Mouse (Mus musculus) intestine, postnatal 0 days (tissue): ENCODE data around the gene Cldn12. TPM values are rescaled to one million over a fixed set of nuclear protein-coding genes. Genes with fewer than 3 reads are reported as not detected.

Experiments
- ATAC-seq: fragments of 200-750 bp; cut with Nextera tagmentation; 2 replicates; pipeline ENCODE4 v1.8.0; 2017; ENCODE audit warnings: mild to moderate bottlenecking, moderate TSS enrichment, moderate library complexity
- H3K27ac ChIP-seq: fragments of 300-500 bp; sonication (generic); 2 replicates; pipeline ENCODE4 v1.5.1; 2014; ENCODE audit warnings: mild to moderate bottlenecking, low read depth, low read length, moderate library complexity
- H3K27me3 ChIP-seq: fragments of 300-500 bp; sonication (generic); replicated peaks from 2 replicates; pipeline ENCODE4 v1.6.1; 2014; ENCODE audit warnings: low read length, mixed read lengths; ENCODE audit not compliant: control insufficient read depth, insufficient read depth
- H3K36me3 ChIP-seq: fragments of 300-500 bp; sonication (generic); 2 replicates; pipeline ENCODE4 v1.6.1; 2014; ENCODE audit warnings: mild to moderate bottlenecking, moderate library complexity; ENCODE audit not compliant: control insufficient read depth, insufficient read depth
- H3K4me1 ChIP-seq: fragments of 300-500 bp; sonication (generic); replicated peaks from 2 replicates; pipeline ENCODE4 v1.6.1; 2014; ENCODE audit warnings: antibody characterized with exemption, low read length, mixed read lengths; ENCODE audit not compliant: control insufficient read depth, insufficient read depth
- H3K4me2 ChIP-seq: fragments of 300-500 bp; sonication (generic); replicated peaks from 2 replicates; pipeline ENCODE4 v1.6.1; 2014; ENCODE audit warnings: low read depth, mild to moderate bottlenecking, moderate library complexity
- H3K4me3 ChIP-seq: fragments of 300-500 bp; sonication (generic); 2 replicates; pipeline ENCODE4 v1.5.1; 2014; ENCODE audit warnings: low read depth, low read length
- H3K9ac ChIP-seq: fragments of 300-500 bp; sonication (generic); 2 replicates; pipeline ENCODE4 v1.6.1; 2014; ENCODE audit warnings: mild to moderate bottlenecking, low read depth, low read length
- H3K9me3 ChIP-seq: fragments of 300-500 bp; sonication (generic); 2 replicates; pipeline ENCODE4 v1.6.1; 2016; ENCODE audit warnings: mixed run types; ENCODE audit not compliant: control insufficient read depth
- CTCF ChIP-seq: sonication (generic); IDR thresholded peaks from 2 replicates; pipeline ENCODE4 v1.5.1; 2016; ENCODE audit warnings: low read depth, mild to moderate bottlenecking, control low read depth, antibody characterized with exemption, moderate library complexity
- WGBS: fragments of 180-500 bp; shearing (Covaris S2); extraction: QIAGEN DNeasy Blood & Tissue Kit; methylation state at CpG from one replicate; pipeline ENCODE4 v1.1.7; 2014; 5-methylcytosine and 5-hydroxymethylcytosine counted together
- polyA plus RNA-seq: library from polyadenylated mRNA; unstranded; fragments of >200 nt; fragmentation: Nextera tagmentation; extraction: Ambion mirVana; gene quantifications from 2 replicates; pipeline ENCODE4 v1.2.1, GENCODE M21; 2015

Gene Cldn12
- 14.6 and 15.1 TPM in 2 replicates for polyA plus RNA-seq

DNA sequence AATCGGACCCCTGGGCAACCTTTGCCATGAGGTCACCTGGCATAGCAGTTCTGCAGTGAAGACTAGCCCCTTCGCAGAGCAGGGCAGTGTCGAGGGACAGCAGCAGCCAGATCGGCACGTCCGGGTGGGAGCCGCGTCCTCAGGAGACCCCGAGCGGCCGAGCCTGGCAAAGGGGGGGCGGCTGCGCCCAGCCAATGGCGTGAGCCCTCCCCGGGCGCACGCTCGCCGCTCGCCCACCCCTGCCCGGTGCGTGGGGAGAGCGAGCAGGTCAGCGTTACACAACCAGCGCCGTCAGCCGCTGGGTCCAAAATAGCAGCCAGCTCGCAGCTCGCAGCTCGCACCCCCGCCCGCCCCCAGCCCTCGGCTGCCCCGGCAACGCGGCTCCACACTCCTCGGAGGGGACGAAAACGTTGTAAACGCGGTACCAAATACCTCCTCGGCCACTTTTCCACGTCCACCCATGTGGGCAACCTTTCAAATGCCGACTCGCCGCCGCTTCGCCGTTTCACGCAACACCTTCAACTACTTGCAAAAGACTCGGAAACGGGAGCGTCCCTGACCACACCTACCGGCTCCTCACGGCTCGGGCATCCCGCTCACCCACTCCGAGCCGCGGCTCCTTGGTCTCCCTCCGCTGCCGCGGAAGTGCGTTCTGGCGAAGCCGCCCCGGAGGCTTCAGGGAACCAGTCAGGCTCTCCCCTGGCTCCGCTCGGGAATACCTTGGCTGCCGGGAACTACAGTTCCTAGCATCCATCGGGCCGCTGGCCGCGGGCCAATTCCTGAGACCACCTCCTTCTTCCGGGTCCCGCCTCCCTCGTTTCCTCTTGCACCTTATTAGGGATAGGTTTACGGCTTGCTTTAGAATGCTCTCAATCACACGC, at the start of gene Cldn12:
Gene Cldn12, minus strand, starts transcription at position 763 of the 881 bp plus-strand sequence.
- Histone ChIP-seq H3K9ac (peak within 1 kb of the TSS; percentile 64), H3K4me1 (no peaks in the 10 kb centered on the region), H3K36me3 (0 out of 2 replicates have a peak, but pooled peaks cover 6% of the 10 kb centered on the region), H3K27ac (peak within 1 kb of the TSS; percentile 90), H3K9me3 (no peaks in the 10 kb centered on the region), H3K27me3 (no peaks in the 10 kb centered on the region), H3K4me2 (peak within 1 kb of the TSS; percentile 88), H3K4me3 (peak within 1 kb of the TSS; percentile 85)
- ATAC-seq, result peak; percentile 99
- 0 out of 2 replicates have a peak, but pooled peaks have one; percentile 6 for TF ChIP-seq CTCF
- under 1% methylated on average over 79 of the region's 79 CpGs for WGBS

DNA sequence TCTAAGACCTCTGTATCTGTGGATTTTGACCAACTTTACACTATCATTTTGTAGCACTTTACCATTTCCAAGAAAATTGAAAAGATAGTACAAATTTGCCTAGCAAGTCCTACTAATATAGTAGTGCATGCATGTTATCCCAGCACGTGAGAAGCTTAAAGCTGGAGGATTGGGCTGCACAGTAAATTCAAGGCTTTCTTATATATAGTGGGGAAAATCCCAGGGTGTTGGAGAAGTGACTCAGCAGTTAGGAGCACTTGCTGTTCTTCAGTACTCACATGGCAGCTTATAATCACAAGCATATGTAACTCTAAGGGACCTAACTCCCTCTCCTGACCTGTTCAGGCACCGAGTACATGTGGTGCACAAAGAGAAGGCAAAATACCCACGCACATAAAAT, 47.7 kb upstream of the Cldn12 start:
- 75% methylated on average over 3 of the region's 3 CpGs for WGBS
- H3K4me3 ChIP-seq, result no peak overlapping the region
- TF ChIP-seq CTCF, result no peak
- no peak overlapping the region for H3K9ac ChIP-seq
- no peaks in the 10 kb centered on the region for H3K36me3 ChIP-seq
- no peaks in the 10 kb centered on the region for H3K9me3 ChIP-seq
- no peak overlapping the region for H3K4me2 ChIP-seq
- no peak overlapping the region for H3K27ac ChIP-seq
- H3K4me1 ChIP-seq, result no peaks in the 10 kb centered on the region
- H3K27me3 ChIP-seq, result no peaks in the 10 kb centered on the region
- ATAC-seq, result no peak

DNA sequence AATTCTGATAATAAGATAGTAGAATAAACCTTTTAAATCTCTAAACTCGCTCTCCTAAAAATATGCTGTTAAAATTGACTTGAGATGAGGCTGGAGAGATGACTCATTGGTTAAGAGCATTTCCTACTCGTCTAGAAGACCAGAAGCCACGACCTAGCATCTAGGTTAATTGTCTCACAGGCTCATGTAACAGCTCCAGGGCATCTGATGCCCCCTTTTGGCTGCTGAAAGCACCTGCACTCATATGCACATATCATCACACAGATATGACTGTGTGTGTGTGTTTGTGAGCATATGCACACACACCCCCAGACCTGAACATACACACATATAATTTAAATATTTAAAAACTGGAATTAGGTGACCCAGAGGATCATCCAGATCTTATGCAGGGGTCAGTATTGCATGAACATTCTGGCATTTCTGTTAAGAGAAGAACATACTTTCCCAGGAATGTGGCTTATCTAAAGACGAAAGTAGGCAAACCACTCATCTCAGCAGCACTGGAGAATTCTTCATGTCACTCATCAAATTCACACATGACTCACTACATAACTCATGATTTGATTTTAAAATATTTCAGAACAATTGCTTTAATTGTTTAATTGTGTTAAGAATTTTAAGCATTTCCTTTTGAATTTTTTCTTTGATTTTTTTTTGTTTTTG, 46.4 kb upstream of the Cldn12 start:
- Histone ChIP-seq H3K4me2 (no peak overlapping the region), H3K4me1 (no peaks in the 10 kb centered on the region), H3K9ac (no peak overlapping the region), H3K27ac (no peak overlapping the region), H3K9me3 (no peaks in the 10 kb centered on the region), H3K4me3 (no peak overlapping the region), H3K36me3 (no peaks in the 10 kb centered on the region), H3K27me3 (no peaks in the 10 kb centered on the region)
- no peak for ATAC-seq
- peak; percentile 43 for TF ChIP-seq CTCF
- WGBS, result 77% methylated on average over 4 of the region's 4 CpGs

DNA sequence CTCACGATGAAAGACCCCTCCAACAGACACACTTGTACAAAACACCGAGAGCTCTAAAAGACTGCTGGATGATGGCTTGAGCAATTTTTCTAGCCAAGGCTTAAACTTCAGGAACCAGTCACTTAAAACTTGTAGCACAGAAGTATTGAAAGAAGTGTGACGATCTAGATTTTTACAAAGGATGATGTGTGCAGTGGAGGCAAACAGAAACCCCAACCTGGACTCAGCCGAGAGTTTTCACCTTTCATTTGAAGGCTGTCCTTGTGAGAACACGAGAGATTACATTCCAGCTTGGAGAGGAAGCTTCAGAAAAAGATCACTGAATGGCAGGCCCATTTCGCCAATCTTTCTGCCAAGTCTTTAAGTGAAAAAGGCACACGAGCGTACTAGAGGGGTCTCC, 45.0 kb upstream of the Cldn12 start:
- no peaks in the 10 kb centered on the region for H3K9me3 ChIP-seq
- peak overlapping the region; percentile 78 for H3K4me3 ChIP-seq
- H3K4me1 ChIP-seq, result no peaks in the 10 kb centered on the region
- peaks cover 4% of the 10 kb centered on the region; the same call in 1 of the 2 replicates for H3K36me3 ChIP-seq
- no peaks in the 10 kb centered on the region for H3K27me3 ChIP-seq
- no peak for TF ChIP-seq CTCF
- peak overlapping the region; percentile 79 for H3K9ac ChIP-seq
- WGBS, result 34% methylated on average over 8 of the region's 8 CpGs
- no peak for ATAC-seq
- no peak overlapping the region for H3K27ac ChIP-seq
- H3K4me2 ChIP-seq, result peak overlapping the region; percentile 76

DNA sequence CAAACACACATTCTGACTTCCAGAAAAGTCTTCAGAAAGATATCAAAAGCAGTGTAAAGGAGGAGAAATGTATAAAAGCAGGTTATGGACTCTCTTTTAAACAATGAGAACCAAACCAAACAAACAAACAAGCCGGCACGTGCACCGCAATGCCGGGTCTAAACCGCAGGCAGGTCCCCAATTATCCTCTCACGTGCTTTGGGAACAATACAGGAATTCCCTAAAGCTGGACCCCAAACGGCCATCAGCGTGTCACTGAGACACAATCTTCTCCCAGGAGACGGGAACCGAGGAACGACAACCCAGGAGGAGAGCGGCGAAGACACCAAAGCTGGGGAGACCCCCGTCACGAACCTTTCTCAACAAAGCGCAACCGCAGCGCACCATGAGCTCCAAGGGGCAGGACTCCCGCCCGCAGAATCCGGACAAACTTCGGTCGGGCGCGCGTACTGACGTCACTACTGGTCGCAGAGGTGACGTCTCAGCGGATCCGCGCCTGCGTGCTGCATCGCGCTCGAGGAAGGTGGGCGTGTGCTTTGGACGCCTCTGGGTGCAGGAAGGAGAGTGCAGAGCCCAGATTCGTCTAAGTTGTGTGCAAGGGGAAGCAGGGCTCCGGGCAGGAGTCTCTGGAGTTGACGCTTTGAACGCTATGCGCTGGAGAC, 44.5 kb upstream of the Cldn12 start, which contains the start of gene Gtpbp10:
Gene Gtpbp10, minus strand, starts transcription at position 460 of the 662 bp plus-strand sequence.
- WGBS, result under 1% methylated on average over 43 of the region's 43 CpGs
- H3K27ac ChIP-seq, result peak within 1 kb of the TSS; percentile 57; the same call in 1 of the 2 replicates
- ATAC-seq, result peak; percentile 100

DNA sequence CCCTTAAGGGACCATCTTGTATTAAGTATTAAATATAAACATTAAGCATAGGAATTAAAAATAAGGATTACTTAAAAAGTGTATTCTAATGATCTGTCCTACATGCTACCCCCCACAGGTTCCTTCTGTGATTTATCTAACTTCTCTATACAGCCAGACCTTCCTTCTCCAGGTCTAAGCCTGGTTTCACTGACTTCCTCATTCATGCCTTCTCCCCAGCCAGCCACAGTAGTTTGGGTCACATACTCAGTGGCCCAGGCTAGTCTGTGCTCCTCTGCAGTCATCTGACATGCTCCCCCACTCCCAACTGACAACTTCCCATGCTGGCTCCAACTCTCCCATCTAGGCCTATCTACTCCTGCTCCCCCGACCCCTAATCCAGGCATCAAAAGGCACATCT, 36.4 kb upstream of the Cldn12 start:
- H3K27ac ChIP-seq, result no peak overlapping the region
- H3K27me3 ChIP-seq, result no peaks in the 10 kb centered on the region
- H3K4me3 ChIP-seq, result no peak overlapping the region
- no peak for ATAC-seq
- TF ChIP-seq CTCF, result no peak
- H3K4me2 ChIP-seq, result no peak overlapping the region
- H3K9me3 ChIP-seq, result no peaks in the 10 kb centered on the region
- 100% methylated on average over 1 of the region's 1 CpGs for WGBS
- peaks cover 29% of the 10 kb centered on the region for H3K36me3 ChIP-seq
- no peaks in the 10 kb centered on the region for H3K4me1 ChIP-seq
- no peak overlapping the region for H3K9ac ChIP-seq

More for the DNA sequence above, 44.5 kb upstream of the Cldn12 start, which contains the start of gene Gtpbp10:
- Histone ChIP-seq H3K9ac (peak within 1 kb of the TSS; percentile 79), H3K27me3 (no peaks in the 10 kb centered on the region), H3K4me2 (peak within 1 kb of the TSS; percentile 76), H3K4me3 (peak within 1 kb of the TSS; percentile 78), H3K36me3 (peaks cover 10% of the 10 kb centered on the region; the same call in 1 of the 2 replicates), H3K4me1 (no peaks in the 10 kb centered on the region), H3K9me3 (no peaks in the 10 kb centered on the region)
- TF ChIP-seq CTCF, result no peak
